Mouse (Mus musculus) kidney, embryonic 14.5 days (tissue): ENCODE results near the gene Gch1. TPM values are rescaled to one million over a fixed set of nuclear protein-coding genes. Genes with fewer than 3 reads are reported as not detected.
A peak's percentile ranks its signal among the peaks of the same experiment; 100 is the strongest.

ENCODE experiments used
- ATAC-seq: fragments of 200-750 bp; cut with Nextera tagmentation; 2 replicates; pipeline ENCODE4 v1.8.0; 2017; ENCODE audit warnings: moderate number of reproducible peaks, mild to moderate bottlenecking, moderate TSS enrichment, moderate library complexity; ENCODE audit not compliant: low FRiP score, low TSS enrichment
- H3K27ac ChIP-seq: fragments of 300-500 bp; sonication (generic); 2 replicates; pipeline ENCODE4 v1.5.1; 2014; ENCODE audit warnings: low read depth, mild to moderate bottlenecking, low read length, moderate library complexity, mixed read lengths
- H3K27me3 ChIP-seq: fragments of 300-500 bp; sonication (generic); 2 replicates; pipeline ENCODE4 v1.6.1; 2014; ENCODE audit warnings: mild to moderate bottlenecking, low read length; ENCODE audit not compliant: control insufficient read depth, insufficient read depth
- H3K36me3 ChIP-seq: fragments of 300-500 bp; sonication (generic); 2 replicates; pipeline ENCODE4 v1.6.1; 2014; ENCODE audit warnings: low read length, mixed read lengths; ENCODE audit not compliant: control insufficient read depth, insufficient read depth
- H3K4me1 ChIP-seq: fragments of 300-500 bp; sonication (generic); 2 replicates; pipeline ENCODE4 v1.6.1; 2014; ENCODE audit warnings: low read length, mixed read lengths; ENCODE audit not compliant: control insufficient read depth, insufficient read depth
- H3K4me2 ChIP-seq: fragments of 300-500 bp; sonication (generic); replicated peaks from 2 replicates; pipeline ENCODE4 v1.6.1; 2014; ENCODE audit warnings: low read depth, mild to moderate bottlenecking, low read length
- H3K4me3 ChIP-seq: fragments of 300-500 bp; sonication (generic); 2 replicates; pipeline ENCODE4 v1.5.1; 2014; ENCODE audit warnings: mild to moderate bottlenecking, low read length
- H3K9ac ChIP-seq: fragments of 300-500 bp; sonication (generic); 2 replicates; pipeline ENCODE4 v1.6.1; 2014; ENCODE audit warnings: low read depth, mild to moderate bottlenecking, low read length, moderate library complexity
- H3K9me3 ChIP-seq: fragments of 300-500 bp; sonication (generic); 2 replicates; pipeline ENCODE4 v1.6.1; 2016; ENCODE audit warnings: low read length; ENCODE audit not compliant: control insufficient read depth
- WGBS: fragments of 180-500 bp; shearing (Covaris S2); extraction: QIAGEN DNeasy Blood & Tissue Kit; methylation state at CpG from one replicate; pipeline ENCODE4 v1.1.7; 2014; 5-methylcytosine and 5-hydroxymethylcytosine counted together
- polyA plus RNA-seq: library from polyadenylated mRNA; unstranded; fragments of >200 nt; fragmentation: Nextera tagmentation; extraction: Ambion mirVana; gene quantifications from 2 replicates; pipeline ENCODE4 v1.2.1, GENCODE M21; 2014

Gch1 gene
- polyA plus RNA-seq, 1 experiment from 2014 or later: 2.2 TPM

GRCm38 (mm10) chr14:47190626-47191025, 1.4 kb upstream of the Gch1 start:
- ATAC-seq: no peak
- H3K36me3 ChIP-seq: no peaks in the 10 kb centered on the region
- peaks cover 8% of the 10 kb centered on the region; the same call in 1 of the 2 replicates for H3K27me3 ChIP-seq
- no peaks in the 10 kb centered on the region for H3K9me3 ChIP-seq
- no peak overlapping the region for H3K27ac ChIP-seq
- H3K4me2 ChIP-seq: no peak overlapping the region
- H3K4me1 ChIP-seq: peaks cover 6% of the 10 kb centered on the region; the same call in 1 of the 2 replicates
- 46% methylated on average over 4 of the region's 4 CpGs for WGBS
- H3K9ac ChIP-seq: no peak overlapping the region
- no peak overlapping the region for H3K4me3 ChIP-seq

GRCm38 (mm10) chr14:47189635-47189955, 382 bp upstream of the Gch1 start:
- Histone ChIP-seq H3K27me3 (peaks cover 8% of the 10 kb centered on the region; the same call in 1 of the 2 replicates), H3K4me3 (peak overlapping the region; percentile 71), H3K27ac (no peak overlapping the region), H3K36me3 (no peaks in the 10 kb centered on the region), H3K4me1 (peaks cover 6% of the 10 kb centered on the region; the same call in 1 of the 2 replicates), H3K4me2 (peak overlapping the region; percentile 99), H3K9me3 (no peaks in the 10 kb centered on the region), H3K9ac (0 out of 2 replicates have a peak overlapping the region, but pooled peaks have one; percentile 57)
- ATAC-seq: no peak
- WGBS: 14% methylated on average over 8 of the region's 8 CpGs

- peaks cover 8% of the 10 kb centered on the region; the same call in 1 of the 2 replicates for H3K27me3 ChIP-seq
- no peaks in the 10 kb centered on the region for H3K9me3 ChIP-seq
- H3K4me2 ChIP-seq: peak overlapping the region; percentile 99
- H3K4me1 ChIP-seq: peaks cover 6% of the 10 kb centered on the region; the same call in 1 of the 2 replicates
- WGBS: under 1% methylated on average over 14 of the region's 16 CpGs
- peak; percentile 30 for ATAC-seq
- H3K4me3 ChIP-seq: peak overlapping the region; percentile 71
- no peak overlapping the region for H3K27ac ChIP-seq
- peak overlapping the region; percentile 57 for H3K9ac ChIP-seq
- no peaks in the 10 kb centered on the region for H3K36me3 ChIP-seq
These were observed 752 bp downstream of the Gch1 start for GRCm38 (mm10) chr14:47188475-47188847.

- Histone ChIP-seq H3K9ac (no peak overlapping the region), H3K27me3 (peaks cover 8% of the 10 kb centered on the region; the same call in 1 of the 2 replicates), H3K27ac (no peak overlapping the region), H3K4me1 (peaks cover 6% of the 10 kb centered on the region; the same call in 1 of the 2 replicates), H3K36me3 (no peaks in the 10 kb centered on the region), H3K4me3 (peak overlapping the region; percentile 71; the same call in 1 of the 2 replicates), H3K9me3 (no peaks in the 10 kb centered on the region), H3K4me2 (peak overlapping the region; percentile 99; the same call in 1 of the 2 replicates)
- WGBS: 37% methylated on average over 12 of the region's 12 CpGs
- no peak for ATAC-seq
These were observed 1.4 kb downstream of the Gch1 start for GRCm38 (mm10) chr14:47187666-47188360.

GRCm38 (mm10) chr14:47187261-47187660, 2.0 kb downstream of the Gch1 start:
- Histone ChIP-seq H3K9ac (no peak overlapping the region), H3K4me3 (no peak overlapping the region), H3K4me2 (no peak overlapping the region), H3K4me1 (peaks cover 6% of the 10 kb centered on the region; the same call in 1 of the 2 replicates), H3K36me3 (no peaks in the 10 kb centered on the region), H3K9me3 (no peaks in the 10 kb centered on the region), H3K27me3 (peaks cover 8% of the 10 kb centered on the region; the same call in 1 of the 2 replicates), H3K27ac (no peak overlapping the region)
- ATAC-seq: no peak
- 36% methylated on average over 1 of the region's 1 CpGs for WGBS

- Histone ChIP-seq H3K27me3 (peaks cover 8% of the 10 kb centered on the region; the same call in 1 of the 2 replicates), H3K36me3 (no peaks in the 10 kb centered on the region)
These were observed 2.7 kb downstream of the Gch1 start for GRCm38 (mm10) chr14:47186561-47186960.

GRCm38 (mm10) chr14:47181497-47182290, 7.5 kb downstream of the Gch1 start:
- WGBS: 56% methylated on average over 11 of the region's 11 CpGs
- H3K4me3 ChIP-seq: no peak overlapping the region
- H3K4me2 ChIP-seq: no peak overlapping the region
- H3K27me3 ChIP-seq: no peaks in the 10 kb centered on the region
- ATAC-seq: no peak
- H3K27ac ChIP-seq: no peak overlapping the region
- H3K36me3 ChIP-seq: no peaks in the 10 kb centered on the region
- H3K9ac ChIP-seq: no peak overlapping the region
- no peaks in the 10 kb centered on the region for H3K4me1 ChIP-seq
- no peaks in the 10 kb centered on the region for H3K9me3 ChIP-seq

More at GRCm38 (mm10) chr14:47186561-47186960, 2.7 kb downstream of the Gch1 start:
- Histone ChIP-seq H3K9me3 (no peaks in the 10 kb centered on the region), H3K9ac (no peak overlapping the region), H3K27ac (no peak overlapping the region), H3K4me3 (no peak overlapping the region), H3K4me2 (no peak overlapping the region), H3K4me1 (peaks cover 6% of the 10 kb centered on the region; the same call in 1 of the 2 replicates)
- ATAC-seq: no peak
- WGBS: 78% methylated on average over 2 of the region's 2 CpGs

- no peak overlapping the region for H3K9ac ChIP-seq
- ATAC-seq: no peak
- H3K4me3 ChIP-seq: no peak overlapping the region
- 84% methylated on average over 5 of the region's 5 CpGs for WGBS
- H3K27me3 ChIP-seq: no peaks in the 10 kb centered on the region
- no peaks in the 10 kb centered on the region for H3K36me3 ChIP-seq
- no peak overlapping the region for H3K4me2 ChIP-seq
- H3K4me1 ChIP-seq: no peaks in the 10 kb centered on the region
- H3K27ac ChIP-seq: no peak overlapping the region
- H3K9me3 ChIP-seq: no peaks in the 10 kb centered on the region
These were observed 10.4 kb downstream of the Gch1 start for GRCm38 (mm10) chr14:47178851-47179250.
